Mouse (Mus musculus) neural tube, embryonic 11.5 days (tissue): Measurements from ENCODE around the gene Chkb. TPM values are rescaled to one million over a fixed set of nuclear protein-coding genes. Genes with fewer than 3 reads are reported as not detected.

Experiments used
- ATAC-seq: fragments of 200-750 bp; cut with Nextera tagmentation; 2 replicates; pipeline ENCODE4 v1.8.0; 2017; ENCODE audit warnings: moderate number of reproducible peaks, mild to moderate bottlenecking, moderate TSS enrichment, moderate library complexity; ENCODE audit not compliant: insufficient read depth, low FRiP score, low TSS enrichment
- DNase-seq: peaks from one replicate; pipeline ENCODE4 v3.0.0-alpha.2; 2015; ENCODE audit warnings: low spot score
- H3K27ac ChIP-seq: fragments of 300-500 bp; sonication (generic); 2 replicates; pipeline ENCODE4 v1.5.1; 2014; ENCODE audit warnings: low read depth, mild to moderate bottlenecking, low read length
- H3K27me3 ChIP-seq: fragments of 300-500 bp; sonication (generic); 2 replicates; pipeline ENCODE4 v1.6.1; 2014; ENCODE audit warnings: mild to moderate bottlenecking, low read length, mixed read lengths; ENCODE audit not compliant: control insufficient read depth, insufficient read depth
- H3K36me3 ChIP-seq: fragments of 300-500 bp; sonication (generic); 2 replicates; pipeline ENCODE4 v1.6.1; 2014; ENCODE audit warnings: mild to moderate bottlenecking, low read length, moderate library complexity, mixed read lengths; ENCODE audit not compliant: control insufficient read depth, insufficient read depth
- H3K4me1 ChIP-seq: fragments of 300-500 bp; sonication (generic); 2 replicates; pipeline ENCODE4 v1.6.1; 2014; ENCODE audit warnings: low read length, mixed read lengths; ENCODE audit not compliant: control insufficient read depth, insufficient read depth
- H3K4me2 ChIP-seq: fragments of 300-500 bp; sonication (generic); 2 replicates; pipeline ENCODE4 v1.6.1; 2014; ENCODE audit warnings: low read depth, mild to moderate bottlenecking, moderate library complexity
- H3K4me3 ChIP-seq: fragments of 300-500 bp; sonication (generic); 2 replicates; pipeline ENCODE4 v1.5.1; 2014; ENCODE audit warnings: low read depth, low read length
- H3K9ac ChIP-seq: fragments of 300-500 bp; sonication (generic); 2 replicates; pipeline ENCODE4 v1.6.1; 2014; ENCODE audit warnings: mild to moderate bottlenecking, low read length
- H3K9me3 ChIP-seq: fragments of 300-500 bp; sonication (generic); 2 replicates; pipeline ENCODE4 v1.6.1; 2016; ENCODE audit warnings: low read length; ENCODE audit not compliant: control insufficient read depth
- WGBS: fragments of 180-500 bp; shearing (Covaris S2); extraction: QIAGEN DNeasy Blood & Tissue Kit; methylation state at CpG from one replicate; pipeline ENCODE4 v1.1.7; 2014; 5-methylcytosine and 5-hydroxymethylcytosine counted together
- polyA plus RNA-seq: library from polyadenylated mRNA; unstranded; fragments of >200 nt; fragmentation: Nextera tagmentation; extraction: Ambion mirVana; gene quantifications from 2 replicates; pipeline ENCODE4 v1.2.1, GENCODE M21; 2014

Gene Chkb
- polyA plus RNA-seq, 1 experiment from 2014 or later = 58.1 TPM

DNA sequence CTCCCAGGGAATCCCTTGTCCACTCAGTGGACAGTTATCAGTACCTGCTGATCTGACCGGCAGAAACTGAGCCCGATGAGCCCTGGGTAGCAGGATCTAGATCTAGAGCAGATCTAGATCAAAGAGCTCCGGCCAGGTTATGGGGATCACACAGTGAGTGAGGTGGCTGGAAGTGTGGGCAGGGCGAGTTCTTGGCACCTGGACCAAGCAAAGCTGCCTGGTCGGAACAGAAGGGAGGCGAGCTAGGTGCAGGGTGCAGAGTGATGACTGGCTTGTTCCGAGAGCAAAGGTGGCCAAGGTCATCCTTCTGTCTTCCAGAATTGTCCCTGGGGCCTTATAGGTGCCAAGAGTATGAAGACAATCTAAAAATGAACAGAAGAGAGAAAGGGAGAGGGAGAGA, 30.1 kb upstream of the Chkb start:
- H3K9me3 ChIP-seq = no peaks in the 10 kb centered on the region
- H3K4me2 ChIP-seq = no peak overlapping the region
- H3K4me3 ChIP-seq = no peak overlapping the region
- WGBS = 92% methylated on average over 7 of the region's 7 CpGs
- H3K36me3 ChIP-seq = peaks cover 5% of the 10 kb centered on the region; the same call in 1 of the 2 replicates
- H3K4me1 ChIP-seq = 0 out of 2 replicates have a peak, but pooled peaks cover 3% of the 10 kb centered on the region
- no peak overlapping the region for H3K27ac ChIP-seq
- no peaks in the 10 kb centered on the region for H3K27me3 ChIP-seq
- DNase-seq (no peak), ATAC-seq (no peak)
- no peak overlapping the region for H3K9ac ChIP-seq

DNA sequence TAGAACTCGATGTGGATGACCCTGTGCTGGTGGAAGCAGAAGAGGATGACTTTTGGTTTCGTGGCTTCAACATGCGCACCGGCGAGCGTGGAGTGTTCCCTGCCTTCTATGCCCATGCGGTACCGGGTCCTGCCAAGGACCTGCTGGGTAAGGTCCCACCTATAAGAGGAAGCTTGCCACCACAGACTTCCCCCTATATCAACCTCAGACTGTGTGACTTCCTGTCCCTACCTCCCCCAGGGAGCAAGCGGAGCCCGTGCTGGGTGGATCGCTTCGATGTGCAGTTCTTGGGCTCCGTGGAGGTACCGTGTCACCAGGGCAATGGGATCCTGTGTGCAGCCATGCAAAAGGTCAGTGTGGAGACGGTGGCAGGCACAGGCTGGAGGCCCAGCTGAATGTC, 29.2 kb upstream of the Chkb start:
- H3K4me1 ChIP-seq = 0 out of 2 replicates have a peak, but pooled peaks cover 3% of the 10 kb centered on the region
- whole genome bisulfite sequencing = 92% methylated on average over 15 of the region's 15 CpGs
- no peaks in the 10 kb centered on the region for H3K9me3 ChIP-seq
- no peak for ATAC-seq
- H3K9ac ChIP-seq = no peak overlapping the region
- H3K27me3 ChIP-seq = no peaks in the 10 kb centered on the region
- peaks cover 5% of the 10 kb centered on the region; the same call in 1 of the 2 replicates for H3K36me3 ChIP-seq
- H3K4me3 ChIP-seq = no peak overlapping the region
- no peak overlapping the region for H3K27ac ChIP-seq
- no peak overlapping the region for H3K4me2 ChIP-seq
- DNase-seq = no peak

DNA sequence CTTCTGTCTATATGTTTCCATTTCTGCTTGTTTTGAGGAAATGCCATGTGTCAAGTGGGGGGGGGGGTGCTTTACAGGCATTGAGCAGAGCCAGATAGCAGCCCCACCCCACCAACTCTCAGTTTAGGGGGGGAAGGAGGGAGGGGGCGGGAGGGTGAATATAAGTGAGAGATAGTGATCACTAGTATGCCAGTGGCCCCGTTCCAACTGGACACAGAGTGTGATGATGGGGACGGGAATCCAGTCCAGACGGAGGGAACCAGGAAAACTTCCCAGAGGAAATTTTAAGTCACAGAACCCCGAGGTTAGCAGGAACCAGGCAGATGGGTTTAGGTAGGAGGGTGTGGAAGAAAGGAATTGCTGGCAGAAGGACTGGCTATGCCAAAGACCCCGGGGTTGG, 25.9 kb upstream of the Chkb start:
- H3K9ac ChIP-seq = no peak overlapping the region
- H3K4me1 ChIP-seq = 0 out of 2 replicates have a peak, but pooled peaks cover 3% of the 10 kb centered on the region
- H3K27ac ChIP-seq = no peak overlapping the region
- H3K4me3 ChIP-seq = 0 out of 2 replicates have a peak overlapping the region, but pooled peaks have one; percentile 71
- H3K36me3 ChIP-seq = peaks cover 5% of the 10 kb centered on the region; the same call in 1 of the 2 replicates
- peaks cover 10% of the 10 kb centered on the region for H3K27me3 ChIP-seq
- 83% methylated on average over 6 of the region's 6 CpGs for WGBS
- no peaks in the 10 kb centered on the region for H3K9me3 ChIP-seq
- no peak for DNase-seq
- peak overlapping the region; percentile 67 for H3K4me2 ChIP-seq
- ATAC-seq = no peak

DNA sequence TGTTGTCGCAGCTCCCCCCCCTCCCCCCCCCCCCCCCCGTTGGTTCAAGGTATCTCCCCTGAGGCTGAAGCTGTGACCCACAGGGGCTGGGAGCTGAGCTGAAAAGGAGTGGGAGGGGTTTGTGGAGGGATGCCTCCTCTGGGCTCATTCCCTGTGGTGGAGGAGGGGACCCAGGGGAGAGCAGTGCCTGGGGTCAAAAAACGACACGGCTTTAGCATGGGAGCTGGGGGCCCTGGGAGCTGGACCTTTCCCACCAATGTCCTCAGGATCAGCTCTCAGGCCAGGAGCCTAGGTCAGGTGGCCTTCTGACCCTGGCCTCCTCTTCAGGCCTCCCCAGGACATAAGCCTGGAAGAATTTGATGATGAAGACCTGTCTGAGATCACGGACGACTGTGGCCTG, 25.1 kb upstream of the Chkb start:
- Histone ChIP-seq H3K4me1 (0 out of 2 replicates have a peak, but pooled peaks cover 3% of the 10 kb centered on the region), H3K27ac (no peak overlapping the region), H3K27me3 (peaks cover 10% of the 10 kb centered on the region), H3K9ac (peak overlapping the region; percentile 78), H3K9me3 (no peaks in the 10 kb centered on the region), H3K36me3 (peaks cover 5% of the 10 kb centered on the region; the same call in 1 of the 2 replicates), H3K4me3 (peak overlapping the region; percentile 71), H3K4me2 (peak overlapping the region; percentile 67)
- ATAC-seq = 0 out of 2 replicates have a peak, but pooled peaks have one; percentile 62
- 32% methylated on average over 4 of the region's 6 CpGs for WGBS
- DNase-seq = no peak

DNA sequence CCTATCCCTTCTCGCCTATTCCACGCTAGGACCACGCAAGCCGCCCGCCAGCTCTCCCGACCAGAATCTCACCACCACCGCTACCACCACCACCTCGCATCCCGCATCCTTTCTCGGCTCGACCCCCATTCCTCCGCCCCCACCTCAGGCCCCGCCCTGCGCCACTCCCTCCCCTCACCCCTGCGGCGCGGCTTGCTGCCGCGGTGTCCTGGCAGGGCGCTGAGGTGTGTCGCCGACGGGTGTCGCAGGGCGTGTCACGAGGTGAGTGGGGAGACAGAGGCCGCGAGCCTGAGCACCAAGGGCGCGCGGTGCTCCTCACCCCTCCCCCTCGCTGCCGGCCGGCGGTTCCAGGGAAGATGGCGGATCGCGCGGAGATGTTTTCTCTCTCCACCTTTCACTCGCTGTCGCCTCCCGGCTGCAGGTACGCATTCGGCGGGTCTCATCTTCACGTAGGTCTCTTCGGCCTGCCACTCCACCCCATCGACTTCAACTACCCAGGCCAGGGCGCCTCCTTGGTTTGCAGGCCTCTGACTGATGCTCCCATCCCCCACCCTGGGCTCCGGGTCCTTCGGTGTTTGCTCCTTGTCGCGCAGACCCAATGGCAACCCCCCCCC, 24.3 kb upstream of the Chkb start, which contains the start of gene Mapk8ip2:
TSS of gene Mapk8ip2 (plus strand) at position 49 of the 614 bp plus-strand sequence.
- H3K27ac ChIP-seq = peak within 1 kb of the TSS; percentile 56; the same call in 1 of the 2 replicates
- peak within 1 kb of the TSS; percentile 71 for H3K4me3 ChIP-seq
- WGBS = under 1% methylated on average over 47 of the region's 53 CpGs
- peaks cover 5% of the 10 kb centered on the region; the same call in 1 of the 2 replicates for H3K36me3 ChIP-seq
- 0 out of 2 replicates have a peak, but pooled peaks cover 3% of the 10 kb centered on the region for H3K4me1 ChIP-seq
- peak within 1 kb of the TSS; percentile 67 for H3K4me2 ChIP-seq
- DNase-seq (peak; percentile 64), ATAC-seq (peak; percentile 69)
- H3K9me3 ChIP-seq = no peaks in the 10 kb centered on the region
- H3K27me3 ChIP-seq = peaks cover 10% of the 10 kb centered on the region
- H3K9ac ChIP-seq = peak within 1 kb of the TSS; percentile 78

DNA sequence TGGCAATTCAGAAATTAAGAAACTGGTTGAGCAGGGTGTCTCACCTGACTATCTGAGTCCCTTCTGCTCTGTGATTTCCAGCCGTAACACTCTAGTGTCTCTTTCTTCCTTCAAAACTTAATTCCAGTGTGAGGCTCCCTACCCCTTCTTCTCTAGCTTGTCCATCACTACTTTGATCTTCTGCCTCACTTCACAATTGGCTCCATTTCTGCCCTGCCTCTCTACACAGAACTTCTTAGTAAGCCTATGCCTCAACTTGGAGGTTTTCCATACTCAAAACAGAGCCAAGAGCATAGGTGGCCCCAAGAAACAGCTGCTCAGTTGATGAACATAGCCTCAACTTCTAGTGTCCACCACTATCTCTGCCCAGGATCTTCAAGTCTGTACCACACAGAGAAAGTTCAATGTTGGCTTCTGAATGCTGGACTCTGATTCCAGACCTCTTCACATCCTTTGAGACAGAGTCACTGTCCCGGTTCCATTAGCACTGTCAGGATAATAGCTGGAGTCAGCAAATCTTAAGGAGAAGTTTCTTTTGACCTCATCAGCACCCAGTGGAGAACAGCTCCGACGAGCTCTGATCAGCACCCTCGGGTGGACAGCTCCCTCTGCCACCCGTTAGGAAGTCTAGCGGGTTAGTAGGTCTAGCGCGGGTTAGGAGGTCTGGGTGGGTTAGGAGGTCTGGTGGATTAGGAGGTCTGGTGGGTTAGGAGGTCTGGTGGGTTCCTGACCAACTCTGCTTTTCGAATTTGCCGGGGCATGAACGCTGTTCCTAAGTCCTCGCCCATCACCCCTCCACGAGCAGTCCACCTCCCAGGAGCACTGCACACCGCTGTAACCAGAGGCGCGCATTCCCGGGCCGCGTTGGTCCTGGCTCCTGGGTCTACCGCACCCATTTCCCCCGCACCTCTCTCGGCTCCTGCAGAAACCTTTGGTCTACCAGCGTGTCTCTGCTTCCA, 23.5 kb upstream of the Chkb start:
- H3K4me3 ChIP-seq = peak overlapping the region; percentile 71
- H3K36me3 ChIP-seq = peaks cover 3% of the 10 kb centered on the region; the same call in 1 of the 2 replicates
- H3K27me3 ChIP-seq = peaks cover 10% of the 10 kb centered on the region
- no peaks in the 10 kb centered on the region for H3K9me3 ChIP-seq
- H3K4me2 ChIP-seq = peak overlapping the region; percentile 67
- DNase-seq (peak; percentile 59), ATAC-seq (peak; percentile 60)
- peak overlapping the region; percentile 56; the same call in 1 of the 2 replicates for H3K27ac ChIP-seq
- peak overlapping the region; percentile 78 for H3K9ac ChIP-seq
- 5% methylated on average over 24 of the region's 24 CpGs for whole genome bisulfite sequencing
- H3K4me1 ChIP-seq = 0 out of 2 replicates have a peak, but pooled peaks cover 3% of the 10 kb centered on the region

DNA sequence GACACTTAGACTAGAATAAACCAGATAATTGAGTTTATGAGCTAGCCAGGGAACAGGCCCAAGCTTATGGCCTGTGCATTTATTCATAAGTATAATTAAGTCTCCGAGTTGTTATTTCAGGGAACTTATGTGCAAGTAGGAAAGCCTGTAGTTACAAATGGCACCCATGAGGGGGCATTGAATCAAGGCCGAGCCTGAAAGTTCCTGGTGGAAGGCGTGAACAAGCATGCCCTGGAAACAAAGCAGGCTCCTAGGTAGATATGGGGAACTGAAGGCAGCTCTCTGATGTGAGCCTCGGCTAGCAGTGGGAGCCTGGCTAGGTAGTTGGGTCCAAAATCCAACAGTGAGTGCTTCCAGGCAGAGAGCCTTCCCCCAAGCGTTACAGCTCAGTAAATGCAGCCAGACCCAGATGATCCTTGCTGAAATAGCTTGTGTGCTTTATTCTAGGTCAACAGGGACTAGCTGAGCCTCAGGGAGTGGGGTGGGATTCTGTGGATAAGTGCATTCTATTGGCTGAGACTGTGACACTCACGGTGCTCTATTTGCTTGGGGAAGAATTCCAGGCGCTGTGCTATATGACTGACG, 12.9 kb upstream of the Chkb start:
- DNase-seq (peak; percentile 25), ATAC-seq (no peak)
- H3K9me3 ChIP-seq = no peaks in the 10 kb centered on the region
- H3K4me3 ChIP-seq = no peak overlapping the region
- H3K27me3 ChIP-seq = no peaks in the 10 kb centered on the region
- no peak overlapping the region for H3K27ac ChIP-seq
- no peaks in the 10 kb centered on the region for H3K4me1 ChIP-seq
- no peak overlapping the region for H3K4me2 ChIP-seq
- WGBS = 45% methylated on average over 8 of the region's 8 CpGs
- H3K36me3 ChIP-seq = no peaks in the 10 kb centered on the region
- H3K9ac ChIP-seq = no peak overlapping the region

DNA sequence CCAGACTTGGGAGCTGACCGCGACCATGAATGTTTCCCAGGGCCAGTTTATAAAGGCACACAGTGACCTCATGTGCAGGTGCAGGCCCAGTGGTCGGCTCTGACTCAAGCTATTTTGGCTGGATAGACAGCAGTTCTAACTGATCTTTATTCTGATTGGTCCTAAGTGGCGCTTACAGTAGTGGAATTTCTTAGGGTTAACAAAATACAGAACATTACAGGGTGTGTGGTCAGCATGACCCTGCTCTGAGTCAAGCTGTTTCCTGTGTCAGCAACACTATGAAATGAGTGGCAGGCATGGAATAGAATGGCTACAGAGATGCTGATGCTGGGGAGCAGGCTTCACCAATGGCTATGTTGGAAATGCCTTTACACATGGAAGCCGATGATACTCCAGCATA, 6.2 kb upstream of the Chkb start:
- Histone ChIP-seq H3K4me3 (no peak overlapping the region), H3K36me3 (no peaks in the 10 kb centered on the region), H3K27me3 (no peaks in the 10 kb centered on the region), H3K4me2 (no peak overlapping the region), H3K9me3 (no peaks in the 10 kb centered on the region), H3K27ac (no peak overlapping the region), H3K9ac (no peak overlapping the region), H3K4me1 (no peaks in the 10 kb centered on the region)
- DNase-seq (no peak), ATAC-seq (no peak)
- WGBS = 91% methylated on average over 5 of the region's 5 CpGs
